Mouse (Mus musculus) MEL (cell line): ENCODE results near the gene Ptk7. TPM values are rescaled to one million over a fixed set of nuclear protein-coding genes. Genes with fewer than 3 reads are reported as not detected.

Source experiments
- DNase-seq: peaks from one replicate; pipeline ENCODE4 v3.0.0; 2011; ENCODE audit warnings: low read depth, low spot score
- H3K27ac ChIP-seq: 2 replicates; pipeline ENCODE4 v1.5.1; 2012; ENCODE audit warnings: low read depth, mild to moderate bottlenecking, control low read depth, low read length, moderate library complexity; ENCODE audit not compliant: control insufficient read depth
- H3K27me3 ChIP-seq, 2 experiments: fragments of 150-350 bp in 1 of 2; sonication (generic) in 1 of 2; 2 replicates each; pipeline ENCODE4 v1.6.1; 2012; ENCODE audit warnings: low read length in 2 of 2, mild to moderate bottlenecking in 2 of 2, improper control_type of control experiment in 1 of 2, moderate library complexity in 1 of 2; ENCODE audit not compliant: insufficient read depth in 2 of 2, control insufficient read depth in 1 of 2
- H3K36me3 ChIP-seq, 2 experiments: 2 replicates each; pipeline ENCODE4 v1.6.1; 2012 to 2014; ENCODE audit warnings: low read length in 2 of 2, improper control_type of control experiment in 1 of 2, inconsistent platforms in 1 of 2, mild to moderate bottlenecking in 1 of 2; ENCODE audit not compliant: insufficient read depth in 2 of 2, control insufficient read depth in 1 of 2
- H3K4me1 ChIP-seq, 2 experiments: fragments of 150-350 bp in 1 of 2; sonication (generic) in 1 of 2; 2 replicates each; pipeline ENCODE4 v1.6.1; 2012; ENCODE audit warnings: low read length in 2 of 2, improper control_type of control experiment in 1 of 2, mild to moderate bottlenecking in 1 of 2; ENCODE audit not compliant: insufficient read depth in 2 of 2, control insufficient read depth in 1 of 2
- H3K4me3 ChIP-seq, 2 experiments: fragments of 150-350 bp in 1 of 2; sonication (generic) in 1 of 2; 2 replicates each; pipeline ENCODE4 v1.5.1; 2012; ENCODE audit warnings: low read depth in 2 of 2, low read length in 2 of 2, mild to moderate bottlenecking in 2 of 2, moderate library complexity in 2 of 2, control low read depth in 1 of 2, improper control_type of control experiment in 1 of 2; ENCODE audit not compliant: control insufficient read depth in 1 of 2, insufficient read depth in 1 of 2
- H3K79me2 ChIP-seq: 2 replicates; pipeline ENCODE4 v1.6.1; 2012; ENCODE audit warnings: mild to moderate bottlenecking, low read length, moderate library complexity; ENCODE audit not compliant: control insufficient read depth, poor library complexity, insufficient read depth
- H3K9ac ChIP-seq: 2 replicates; pipeline ENCODE4 v1.6.1; 2012; ENCODE audit warnings: low read depth, mild to moderate bottlenecking, control low read depth, low read length, moderate library complexity; ENCODE audit not compliant: control insufficient read depth, poor library complexity, severe bottlenecking
- H3K9me3 ChIP-seq: fragments of 150-350 bp; sonication (generic); replicated peaks from 2 replicates; pipeline ENCODE4 v1.6.1; 2012; ENCODE audit warnings: mild to moderate bottlenecking, low read length, improper control_type of control experiment, moderate library complexity; ENCODE audit not compliant: insufficient read depth
- BHLHE40 ChIP-seq: IDR thresholded peaks from 2 replicates; pipeline ENCODE4 v1.6.1; 2012; ENCODE audit warnings: low read depth, mild to moderate bottlenecking, inconsistent platforms, low read length, improper control_type of control experiment, borderline replicate concordance
- CHD2 ChIP-seq: IDR thresholded peaks from 2 replicates; pipeline ENCODE4 v1.6.1; 2011; ENCODE audit warnings: low read length, improper control_type of control experiment
- CTCF ChIP-seq, 3 experiments: IDR thresholded peaks in 2 of 3; conservative IDR thresholded peaks in 1 of 3; 2 replicates each; pipeline ENCODE4 v1.5.1; 2011 to 2012; ENCODE audit warnings: low read length in 3 of 3, low read depth in 2 of 3, mild to moderate bottlenecking in 2 of 3, improper control_type of control experiment in 1 of 3, inconsistent platforms in 1 of 3, mixed read lengths in 1 of 3, moderate library complexity in 1 of 3; ENCODE audit not compliant: control insufficient read depth in 1 of 3, insufficient read depth in 1 of 3, poor library complexity in 1 of 3, severe bottlenecking in 1 of 3
- E2F4 ChIP-seq: IDR thresholded peaks from 2 replicates; pipeline ENCODE4 v1.6.1; 2011; ENCODE audit warnings: low read depth, low read length, improper control_type of control experiment, borderline replicate concordance
- EP300 ChIP-seq, 2 experiments: IDR thresholded peaks; 2 replicates each; pipeline ENCODE4 v1.6.1; 2011; ENCODE audit warnings: improper control_type of control experiment in 2 of 2, low read length in 2 of 2, low read depth in 1 of 2, mild to moderate bottlenecking in 1 of 2
- ETS1 ChIP-seq: IDR thresholded peaks from 2 replicates; pipeline ENCODE4 v1.6.1; 2012; ENCODE audit warnings: low read depth, mild to moderate bottlenecking, inconsistent platforms, low read length, improper control_type of control experiment, moderate library complexity
- GABPA ChIP-seq: IDR thresholded peaks from 2 replicates; pipeline ENCODE4 v1.6.1; 2012; ENCODE audit warnings: low read depth, mild to moderate bottlenecking, inconsistent platforms, low read length, improper control_type of control experiment, moderate library complexity
- HCFC1 ChIP-seq: IDR thresholded peaks from 2 replicates; pipeline ENCODE4 v1.6.1; 2012; ENCODE audit warnings: low read depth, mild to moderate bottlenecking, inconsistent platforms, low read length, improper control_type of control experiment, moderate library complexity
- KAT2A ChIP-seq: conservative IDR thresholded peaks from 2 replicates; pipeline ENCODE4 v1.6.1; 2012; ENCODE audit warnings: low read depth, low read length, improper control_type of control experiment, inconsistent platforms
- MAX ChIP-seq: IDR thresholded peaks from 2 replicates; pipeline ENCODE4 v1.6.1; 2011; ENCODE audit warnings: low read length, improper control_type of control experiment
- MAZ ChIP-seq: IDR thresholded peaks from 2 replicates; pipeline ENCODE4 v1.6.1; 2012; ENCODE audit warnings: low read depth, mild to moderate bottlenecking, inconsistent platforms, low read length, improper control_type of control experiment
- MXI1 ChIP-seq: IDR thresholded peaks from 2 replicates; pipeline ENCODE4 v1.6.1; 2011; ENCODE audit warnings: mild to moderate bottlenecking, low read depth, low read length, improper control_type of control experiment
- NELFE ChIP-seq: IDR thresholded peaks from 2 replicates; pipeline ENCODE4 v1.6.1; 2011; ENCODE audit warnings: low read depth, low read length, improper control_type of control experiment
- RAD21 ChIP-seq: IDR thresholded peaks from 2 replicates; pipeline ENCODE4 v1.6.1; 2011; ENCODE audit warnings: mild to moderate bottlenecking, low read depth, low read length, improper control_type of control experiment
- RCOR1 ChIP-seq: IDR thresholded peaks from 2 replicates; pipeline ENCODE4 v1.6.1; 2012; ENCODE audit warnings: low read depth, mild to moderate bottlenecking, inconsistent platforms, low read length, improper control_type of control experiment
- SIN3A ChIP-seq: IDR thresholded peaks from 2 replicates; pipeline ENCODE4 v1.6.1; 2012; ENCODE audit warnings: low read length, improper control_type of control experiment, inconsistent platforms
- TAL1 ChIP-seq: IDR thresholded peaks from 2 replicates; pipeline ENCODE4 v1.6.1; 2012; ENCODE audit warnings: mild to moderate bottlenecking, inconsistent platforms, low read length, moderate library complexity, mixed read lengths
- TBP ChIP-seq: IDR thresholded peaks from 2 replicates; pipeline ENCODE4 v1.8.0; 2011; ENCODE audit warnings: low read depth, low read length, improper control_type of control experiment
- TCF12 ChIP-seq: IDR thresholded peaks from 2 replicates; pipeline ENCODE4 v1.6.1; 2014; ENCODE audit warnings: low read depth, mild to moderate bottlenecking, inconsistent platforms, low read length, improper control_type of control experiment, moderate library complexity
- UBTF ChIP-seq: IDR thresholded peaks from 2 replicates; pipeline ENCODE4 v1.6.1; 2012; ENCODE audit warnings: low read depth, mild to moderate bottlenecking, inconsistent platforms, low read length, improper control_type of control experiment, moderate library complexity, borderline replicate concordance; ENCODE audit not compliant: insufficient read depth
- USF1 ChIP-seq: IDR thresholded peaks from 2 replicates; pipeline ENCODE4 v1.6.1; 2014; ENCODE audit warnings: low read depth, mild to moderate bottlenecking, inconsistent platforms, low read length, improper control_type of control experiment, moderate library complexity
- USF2 ChIP-seq, 2 experiments: IDR thresholded peaks; 2 replicates each; pipeline ENCODE4 v1.6.1; 2011 to 2012; ENCODE audit warnings: improper control_type of control experiment in 2 of 2, low read length in 2 of 2, borderline replicate concordance in 1 of 2, inconsistent platforms in 1 of 2, low read depth in 1 of 2, mild to moderate bottlenecking in 1 of 2; ENCODE audit not compliant: insufficient read depth in 1 of 2
- ZKSCAN1 ChIP-seq: IDR thresholded peaks from 2 replicates; pipeline ENCODE4 v1.6.1; 2012; ENCODE audit warnings: low read depth, mild to moderate bottlenecking, inconsistent platforms, low read length, improper control_type of control experiment, moderate library complexity
- ZMIZ1 ChIP-seq: IDR thresholded peaks from 2 replicates; pipeline ENCODE4 v1.6.1; 2012; ENCODE audit warnings: low read depth, mild to moderate bottlenecking, inconsistent platforms, low read length, improper control_type of control experiment, moderate library complexity
- ZNF384 ChIP-seq: IDR thresholded peaks from 2 replicates; pipeline ENCODE4 v1.6.1; 2012; ENCODE audit warnings: low read depth, mild to moderate bottlenecking, inconsistent platforms, low read length, improper control_type of control experiment
- polyA plus RNA-seq, 2 experiments: library from polyadenylated mRNA; stranded (reverse) in 1 of 2; unstranded in 1 of 2; fragments of >175 nt in 1 of 2; fragments of >200 nt in 1 of 2; gene quantifications; 2 replicates each; pipeline versions ENCODE4 v1.2.1 to v1.2.4; 2012; ENCODE audit warnings: low replicate concordance in 2 of 2, low read depth in 1 of 2; ENCODE audit not compliant: insufficient read length in 2 of 2, insufficient read depth in 1 of 2, missing spikeins in 1 of 2
- total RNA-seq: library from RNA; depleted of rRNA; stranded (reverse); fragments of 300-350 nt; gene quantifications from 2 replicates; pipeline ENCODE4 v1.2.3, GENCODE M21; 2012

Ptk7 gene
- total and polyA plus RNA-seq, 3 experiments, result 0.04 to 0.10 TPM; not detected in 1

- Histone ChIP-seq H3K9me3 (no peaks in the 10 kb centered on the region), H3K4me3 (no peak overlapping the region), H3K9ac (no peak overlapping the region), H3K4me1 (0 out of 4 replicates have a peak, but pooled peaks cover 0 to 3% of the 10 kb centered on the region in 2 experiments), H3K36me3 (no peaks in the 10 kb centered on the region), H3K27ac (no peak overlapping the region), H3K79me2 (no peaks in the 10 kb centered on the region), H3K27me3 (peaks cover 13 to 27% of the 10 kb centered on the region in 2 experiments)
- no peak for DNase-seq
- no peak for TF ChIP-seq MAX
- no peak for TF ChIP-seq TBP
- no peak for TF ChIP-seq ZKSCAN1
- no peak for TF ChIP-seq CTCF (IDR thresholded peaks at IDR 0.05 in 2 of 3, conservative IDR thresholded peaks at IDR 0.05 in 1 of 3; ENCODE audit: control insufficient read depth in 1 of 3, insufficient read depth in 1 of 3, low read depth in 2 of 3, low read length in 3 of 3, poor library complexity in 1 of 3, severe bottlenecking in 1 of 3)
- no peak for TF ChIP-seq BHLHE40
- TF ChIP-seq CHD2, result no peak
- no peak for TF ChIP-seq TCF12
- no peak for TF ChIP-seq UBTF
- TF ChIP-seq EP300 (IDR thresholded peaks at IDR 0.05; ENCODE audit: low read depth in 1 of 2, low read length in 2 of 2), result no peak
- TF ChIP-seq MAZ, result no peak
- TF ChIP-seq SIN3A, result no peak
- no peak for TF ChIP-seq ZNF384
- no peak for TF ChIP-seq ZMIZ1
- no peak for TF ChIP-seq USF1
- no peak for TF ChIP-seq NELFE
- no peak for TF ChIP-seq KAT2A
- TF ChIP-seq GABPA, result no peak
- no peak for TF ChIP-seq RCOR1
- no peak for TF ChIP-seq HCFC1
These were observed 10.3 kb downstream of the Ptk7 start for GRCm38 (mm10) chr17:46618769-46619682.

- TF ChIP-seq RAD21 (no peak), ZKSCAN1 (no peak), USF2 (IDR thresholded peaks at IDR 0.05; ENCODE audit: borderline replicate concordance in 1 of 2, insufficient read depth in 1 of 2, low read depth in 1 of 2, low read length in 2 of 2) (no peak), RCOR1 (no peak), ETS1 (no peak), MXI1 (no peak), USF1 (no peak), E2F4 (no peak), UBTF (no peak), EP300 (IDR thresholded peaks at IDR 0.05; ENCODE audit: low read depth in 1 of 2, low read length in 2 of 2) (no peak), ZNF384 (no peak), TCF12 (no peak), TAL1 (no peak)
- Histone ChIP-seq H3K36me3 (no peaks in the 10 kb centered on the region), H3K4me1 (0 out of 4 replicates have a peak, but pooled peaks cover 0 to 3% of the 10 kb centered on the region in 2 experiments), H3K27me3 (peaks cover 18 to 27% of the 10 kb centered on the region in 2 experiments), H3K79me2 (no peaks in the 10 kb centered on the region), H3K4me3 (no peak overlapping the region), H3K27ac (no peak overlapping the region), H3K9me3 (no peaks in the 10 kb centered on the region), H3K9ac (no peak overlapping the region)
- no peak for DNase-seq
These were observed 10.9 kb downstream of the Ptk7 start for GRCm38 (mm10) chr17:46618394-46618768.
